Mouse (Mus musculus): ENCODE results near the gene Dnah8. TPM values are rescaled to one million over a fixed set of nuclear protein-coding genes. Genes with fewer than 3 reads are reported as not detected.
A peak's percentile ranks its signal among the peaks of the same experiment; 100 is the strongest.
"Not testable (repeated sequence)": the region's sequence is repeated elsewhere in the genome, so short reads cannot be mapped to it uniquely, and the experiment has no call there.

Gene Dnah8
- total RNA-seq (2021): under 1 TPM; 0.35 to 0.97 TPM
- long read RNA-seq, experiment 1, partial matches to known transcripts: 0 of 1 reads
- long read RNA-seq, experiment 1, other reads (novel, unspliced or antisense): 1 of 1 reads
- long read RNA-seq, experiment 2, partial matches to known transcripts: 1 of 2 reads
- long read RNA-seq, experiment 2, other reads (novel, unspliced or antisense): 1 of 2 reads

DNA sequence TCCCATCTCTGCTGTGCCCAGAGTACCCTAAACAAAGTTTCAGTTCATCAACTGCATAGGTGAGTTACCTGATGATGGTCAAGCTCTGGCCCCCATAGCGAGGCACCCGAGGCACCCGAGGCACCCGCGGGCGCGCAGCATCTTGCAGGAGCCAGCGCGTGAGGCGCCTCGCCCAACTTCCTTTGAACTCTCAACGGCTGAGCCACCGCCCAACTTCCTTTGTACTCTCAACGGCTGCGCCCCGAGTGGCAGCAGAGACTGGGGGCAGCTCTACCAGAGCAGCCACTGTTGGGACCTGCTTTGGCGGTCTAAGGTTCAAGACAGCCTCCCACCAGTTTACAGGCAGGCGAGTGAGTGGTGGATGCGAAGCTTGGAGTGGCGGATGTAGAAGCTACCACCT, at the start of gene Dnah8:
Dnah8 (plus strand) TSS at position 223 of the 400 bp plus-strand sequence.
- DNase-seq (ENCODE audit: extremely low spot score in 1 of 2, low spot score in 2 of 2); intact Hi-C loops (cut with DNase I); H3K27ac ChIP-seq; H3K4me3 ChIP-seq: not testable (repeated sequence)

GRCm38 (mm10) chr17:30574783-30575075, 49.4 kb upstream of the Dnah8 start:
- Histone ChIP-seq H3K27ac (no peak overlapping the region), H3K4me3 (peak overlapping the region; percentile 91)
- TF ChIP-seq CTCF (IDR thresholded peaks at IDR 0.05): no peak
- DNase-seq (ENCODE audit: extremely low spot score in 1 of 2, low spot score in 2 of 2): no peak
- intact Hi-C loops (cut with DNase I): loop anchor here (2.0 to 10.0 kb wide), 2 partner anchors 50 to 570 kb away; partner anchors contain the start of gene Zfand3

DNA sequence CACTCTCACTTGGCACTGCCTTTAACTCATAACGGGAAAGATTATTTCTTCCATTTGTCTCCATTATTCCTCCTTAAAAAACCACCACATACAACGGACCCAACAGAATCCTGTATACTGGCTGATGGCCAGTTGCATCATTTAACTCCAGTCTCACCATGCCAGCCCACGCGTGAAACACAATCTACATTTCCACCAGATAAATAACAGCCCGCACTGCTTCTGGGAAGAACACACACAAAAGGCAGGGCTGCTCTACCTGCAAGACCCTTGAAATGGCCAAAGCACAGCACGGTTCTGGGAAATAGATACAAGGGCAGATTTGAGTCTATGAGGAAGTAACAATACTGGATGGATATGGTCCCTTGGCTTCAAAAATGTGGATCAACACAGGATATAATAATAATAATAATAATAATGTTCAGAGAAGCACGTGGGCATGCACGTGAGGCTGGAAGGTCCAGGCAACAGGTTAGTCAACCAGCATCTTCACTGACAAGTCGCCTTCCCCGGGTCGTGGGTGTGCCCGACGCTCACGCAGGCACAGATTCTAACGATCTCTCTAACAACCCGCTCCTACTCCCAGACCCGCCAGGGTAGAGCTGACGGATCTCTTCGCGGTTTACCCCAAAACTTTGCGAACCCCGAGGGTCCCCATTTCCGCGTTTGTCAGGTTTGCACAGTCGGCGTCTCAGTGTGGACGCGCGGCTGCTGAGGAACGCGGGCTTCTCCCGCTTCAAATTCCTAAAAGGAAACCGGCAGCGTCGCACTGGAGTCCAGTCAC, 48.8 kb upstream of the Dnah8 start:
- TF ChIP-seq CTCF (IDR thresholded peaks at IDR 0.05): no peak
- peak overlapping the region; percentile 100 for H3K27ac ChIP-seq
- peak; percentile 62 to 63 for DNase-seq (ENCODE audit: extremely low spot score in 1 of 2, low spot score in 2 of 2)
- H3K4me3 ChIP-seq: peak overlapping the region; percentile 91
- intact Hi-C loops (cut with DNase I): loop anchor here (2.0 to 10.0 kb wide), 2 partner anchors 51 to 571 kb away; partner anchors contain the start of gene Zfand3

DNA sequence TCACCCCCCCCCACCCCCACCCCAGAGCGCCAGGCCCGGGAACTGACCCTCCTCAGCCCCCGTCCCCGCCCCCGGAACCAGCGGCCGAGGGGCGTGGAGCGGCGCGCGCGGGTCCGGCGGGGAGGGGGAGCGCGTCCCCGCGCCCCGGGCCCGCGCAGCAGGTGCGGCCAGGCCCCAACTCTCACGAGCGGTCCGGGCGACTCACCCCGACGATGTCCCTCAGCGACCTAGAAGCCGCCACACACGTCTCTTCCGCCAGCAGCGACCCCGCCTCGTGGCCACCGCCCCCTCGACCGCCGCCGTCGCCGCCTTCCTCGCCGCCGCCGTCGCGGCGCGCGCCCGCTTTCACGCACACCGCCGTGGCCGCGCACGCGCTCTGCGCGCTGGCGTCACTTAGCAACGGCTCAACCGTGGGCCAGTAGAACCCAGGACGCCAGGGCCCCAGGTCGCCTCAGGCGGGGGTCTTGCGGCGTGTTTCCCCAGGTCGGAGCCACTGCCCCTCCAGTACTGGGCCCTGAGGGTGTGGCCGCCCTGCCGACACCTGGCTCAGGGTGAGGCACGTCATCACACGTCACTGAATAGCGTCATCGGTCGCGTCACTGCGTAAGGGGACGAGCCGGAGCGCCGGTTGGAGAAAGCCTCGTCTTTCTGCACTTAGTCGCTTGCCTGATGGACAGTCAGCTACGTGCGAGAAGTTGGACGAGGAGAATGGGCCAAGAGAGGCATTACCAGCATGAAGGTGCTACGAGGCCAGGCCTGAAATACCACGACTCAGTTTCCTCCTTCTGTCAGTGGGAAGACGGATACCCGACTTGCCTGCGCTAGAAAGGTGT, 48.0 kb upstream of the Dnah8 start, which contains the start of gene Btbd9:
Btbd9 (minus strand) TSS at position 548 of the 833 bp plus-strand sequence.
- intact Hi-C loops (cut with DNase I): loop anchor here (2.0 to 10.0 kb wide), 3 partner anchors 51 to 571 kb away; partner anchors contain the start of gene Zfand3
- Histone ChIP-seq H3K27ac (peak within 1 kb of the TSS; percentile 100), H3K4me3 (peak within 1 kb of the TSS; percentile 91)
- TF ChIP-seq CTCF (IDR thresholded peaks at IDR 0.05): no peak
- peak; percentile 94 to 97 for DNase-seq (ENCODE audit: extremely low spot score in 1 of 2, low spot score in 2 of 2)

- TF ChIP-seq CTCF (IDR thresholded peaks at IDR 0.05): no peak
- no peak for DNase-seq (ENCODE audit: extremely low spot score in 1 of 2, low spot score in 2 of 2)
- intact Hi-C loops (cut with DNase I): loop anchor here (2.0 to 10.0 kb wide), 2 partner anchors 108 to 572 kb away; partner anchors contain the start of gene Zfand3
- Histone ChIP-seq H3K4me3 (peak overlapping the region; percentile 91), H3K27ac (peak overlapping the region; percentile 100)
Measured at GRCm38 (mm10) chr17:30576946-30577345, 47.2 kb upstream of the Dnah8 start.

DNA sequence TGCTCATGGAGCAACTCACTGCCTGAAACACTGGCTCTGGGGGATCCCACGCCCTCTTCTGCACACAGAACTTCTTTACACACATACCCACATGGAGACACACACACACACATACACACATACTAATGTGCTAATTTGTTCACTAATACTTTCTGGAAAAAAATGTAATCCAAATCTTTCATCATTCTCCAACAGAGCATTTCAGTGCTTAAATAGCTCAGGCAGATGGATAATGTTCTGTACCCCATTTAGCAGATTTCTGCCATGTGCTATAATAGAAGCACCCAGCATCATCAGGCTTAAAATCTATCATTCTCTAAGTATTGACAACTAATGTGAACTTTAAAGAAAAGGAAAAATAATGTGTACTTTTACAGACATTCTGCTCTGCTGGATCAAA, 43.4 kb upstream of the Dnah8 start:
- Histone ChIP-seq H3K27ac (peak overlapping the region; percentile 22; the same call in 1 of the 2 replicates), H3K4me3 (no peak overlapping the region)
- DNase-seq (ENCODE audit: extremely low spot score in 1 of 2, low spot score in 2 of 2): no peak
- intact Hi-C loops (cut with DNase I): no loop called here
- no peak for TF ChIP-seq CTCF (IDR thresholded peaks at IDR 0.05)

- intact Hi-C loops (cut with DNase I): no loop called here
- peak overlapping the region; percentile 12; the same call in 1 of the 2 replicates for H3K27ac ChIP-seq
Measured at GRCm38 (mm10) chr17:30581201-30581600, 43.0 kb upstream of the Dnah8 start.

GRCm38 (mm10) chr17:30582313-30582712, 41.8 kb upstream of the Dnah8 start:
- intact Hi-C loops (cut with DNase I): no loop called here
- Histone ChIP-seq H3K4me3 (no peak overlapping the region), H3K27ac (no peak overlapping the region)
- TF ChIP-seq CTCF (IDR thresholded peaks at IDR 0.05): peak; percentile 17
- DNase-seq (ENCODE audit: extremely low spot score in 1 of 2, low spot score in 2 of 2): no peak

More at GRCm38 (mm10) chr17:30581201-30581600, 43.0 kb upstream of the Dnah8 start:
- TF ChIP-seq CTCF (IDR thresholded peaks at IDR 0.05): no peak
- H3K4me3 ChIP-seq: no peak overlapping the region
- DNase-seq (ENCODE audit: extremely low spot score in 1 of 2, low spot score in 2 of 2): peak; percentile 49 to 65

DNA sequence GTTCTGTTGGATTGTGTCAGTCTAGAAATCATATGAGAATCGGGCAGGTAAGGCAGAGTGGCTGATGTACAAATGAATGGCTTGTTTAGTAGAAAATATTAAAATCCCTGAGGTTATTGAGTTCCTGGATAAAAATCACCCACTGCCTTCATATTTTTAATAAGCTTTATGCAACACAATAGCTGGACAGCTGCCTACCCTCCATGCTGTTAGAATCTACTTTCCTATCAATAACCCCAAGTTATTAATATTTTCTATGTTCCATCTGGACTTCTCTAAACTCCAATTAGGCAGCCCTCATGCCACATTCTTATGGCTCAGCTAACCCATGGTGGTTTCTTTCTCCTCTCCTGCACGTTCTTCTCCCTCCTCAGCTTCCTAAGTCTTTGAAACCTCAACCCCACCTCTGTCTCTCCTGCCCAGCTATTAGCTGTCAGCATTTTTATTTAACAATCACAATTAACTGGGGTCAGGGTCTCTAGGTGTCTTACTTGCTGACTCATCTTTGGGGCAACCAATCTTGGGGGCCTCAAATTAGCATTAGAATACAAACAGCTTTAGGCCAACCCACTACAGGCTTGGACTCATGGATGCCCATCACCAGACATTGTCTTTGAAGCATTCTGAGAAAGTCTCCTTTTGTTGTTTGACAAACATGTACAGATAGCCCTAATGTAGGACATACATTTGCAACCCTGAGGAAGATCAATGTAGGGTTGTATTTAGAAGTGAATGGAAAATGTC, 40.7 kb upstream of the Dnah8 start:
- no peak for DNase-seq (ENCODE audit: extremely low spot score in 1 of 2, low spot score in 2 of 2)
- TF ChIP-seq CTCF (IDR thresholded peaks at IDR 0.05): no peak
- H3K4me3 ChIP-seq: no peak overlapping the region
- intact Hi-C loops (cut with DNase I): no loop called here
- H3K27ac ChIP-seq: no peak overlapping the region

DNA sequence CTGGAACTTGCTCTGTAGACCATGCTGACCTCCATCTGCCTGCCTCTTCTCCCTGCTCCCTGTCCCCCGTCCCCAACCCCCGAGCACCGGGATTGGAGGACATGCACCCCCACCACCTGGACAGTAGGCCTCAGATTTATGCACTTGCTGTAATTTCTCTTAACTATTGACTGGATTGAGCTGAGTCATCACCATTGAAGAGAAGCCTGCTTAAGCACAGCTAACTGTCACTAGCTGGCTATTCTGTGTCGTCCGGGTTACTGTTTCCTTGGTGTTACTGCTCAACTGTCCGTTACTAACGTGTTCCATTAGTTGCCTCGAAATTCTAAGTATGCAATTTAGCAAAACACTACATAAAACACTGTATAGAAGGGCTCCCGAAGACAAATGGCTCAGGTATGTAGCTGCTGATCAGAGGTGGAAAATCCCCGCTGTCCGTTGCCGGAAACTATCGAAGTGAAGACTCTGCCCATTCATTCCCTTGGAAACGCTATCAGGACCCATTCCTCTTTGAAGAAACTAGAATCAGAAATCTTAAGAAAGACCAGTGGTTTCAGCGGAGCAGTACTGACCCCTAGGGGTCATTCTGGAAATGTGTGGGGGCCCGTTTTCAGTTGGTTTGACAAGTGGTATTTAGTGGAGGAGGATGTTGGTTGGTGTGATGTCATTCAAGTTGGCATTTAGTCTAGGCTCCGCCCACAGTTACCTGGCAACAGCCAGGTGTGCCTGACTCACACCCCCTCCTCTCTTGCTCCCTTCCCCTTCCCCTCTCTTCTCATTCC, 33.5 kb upstream of the Dnah8 start:
- H3K4me3 ChIP-seq: no peak overlapping the region
- intact Hi-C loops (cut with DNase I): no loop called here
- DNase-seq (ENCODE audit: extremely low spot score in 1 of 2, low spot score in 2 of 2): peak; percentile 61 to 69
- TF ChIP-seq CTCF (IDR thresholded peaks at IDR 0.05): peak; percentile 89
- H3K27ac ChIP-seq: no peak overlapping the region

All from left cerebral cortex, adult 2 months (tissue).